Mouse (Mus musculus) c-Kit-negative CD71-positive TER-119-positive erythroid progenitor cells, embryonic 14.5 days (primary cell): ENCODE results near the gene Ncor2.

Experiments
- DNase-seq: peaks from one replicate; pipeline ENCODE4 v3.0.0-alpha.2; 2013; ENCODE audit warnings: low read depth, low spot score

The Ncor2 gene

GRCm38 (mm10) chr5:125148686-125149085, 30.3 kb downstream of the Ncor2 start:
- DNase-seq: no peak

GRCm38 (mm10) chr5:125148173-125148572, 30.8 kb downstream of the Ncor2 start:
- DNase-seq: no peak

- no peak for DNase-seq
These were observed 31.9 kb downstream of the Ncor2 start for GRCm38 (mm10) chr5:125147124-125147523.

- no peak for DNase-seq
These were observed 35.7 kb downstream of the Ncor2 start for GRCm38 (mm10) chr5:125143114-125143872.

GRCm38 (mm10) chr5:125141916-125142315, 37.1 kb downstream of the Ncor2 start:
- DNase-seq: no peak

- DNase-seq: no peak
These were observed 37.5 kb downstream of the Ncor2 start for GRCm38 (mm10) chr5:125141525-125141880.

GRCm38 (mm10) chr5:125140832-125141524, 38.0 kb downstream of the Ncor2 start:
- DNase-seq: no peak

GRCm38 (mm10) chr5:125140151-125140699, 38.8 kb downstream of the Ncor2 start:
- no peak for DNase-seq

GRCm38 (mm10) chr5:125139669-125140068, 39.4 kb downstream of the Ncor2 start:
- no peak for DNase-seq

GRCm38 (mm10) chr5:125138841-125139430, 40.1 kb downstream of the Ncor2 start:
- DNase-seq: no peak

GRCm38 (mm10) chr5:125137672-125138285, 41.2 kb downstream of the Ncor2 start:
- DNase-seq: no peak

- DNase-seq: peak; percentile 6
These were observed 41.9 kb downstream of the Ncor2 start for GRCm38 (mm10) chr5:125136996-125137671.

- no peak for DNase-seq
These were observed 42.6 kb downstream of the Ncor2 start for GRCm38 (mm10) chr5:125136296-125136995.

GRCm38 (mm10) chr5:125134795-125135468, 44.1 kb downstream of the Ncor2 start:
- DNase-seq: no peak

- no peak for DNase-seq
These were observed 44.6 kb downstream of the Ncor2 start for GRCm38 (mm10) chr5:125134391-125134790.

- no peak for DNase-seq
These were observed 45.4 kb downstream of the Ncor2 start for GRCm38 (mm10) chr5:125133651-125134050.

GRCm38 (mm10) chr5:125132566-125133260, 46.3 kb downstream of the Ncor2 start:
- DNase-seq: no peak

- DNase-seq: no peak
These were observed 47.0 kb downstream of the Ncor2 start for GRCm38 (mm10) chr5:125132069-125132468.

GRCm38 (mm10) chr5:125130406-125130805, 48.6 kb downstream of the Ncor2 start:
- DNase-seq: no peak

GRCm38 (mm10) chr5:125128939-125129385, 50.1 kb downstream of the Ncor2 start:
- DNase-seq: no peak
